Mouse (Mus musculus): ENCODE results near the gene Vmp1. TPM values are rescaled to one million over a fixed set of nuclear protein-coding genes. Genes with fewer than 3 reads are reported as not detected.

Gene Vmp1
- total RNA-seq, 2 experiments from 2014 or later: 162 to 170 TPM

DNA sequence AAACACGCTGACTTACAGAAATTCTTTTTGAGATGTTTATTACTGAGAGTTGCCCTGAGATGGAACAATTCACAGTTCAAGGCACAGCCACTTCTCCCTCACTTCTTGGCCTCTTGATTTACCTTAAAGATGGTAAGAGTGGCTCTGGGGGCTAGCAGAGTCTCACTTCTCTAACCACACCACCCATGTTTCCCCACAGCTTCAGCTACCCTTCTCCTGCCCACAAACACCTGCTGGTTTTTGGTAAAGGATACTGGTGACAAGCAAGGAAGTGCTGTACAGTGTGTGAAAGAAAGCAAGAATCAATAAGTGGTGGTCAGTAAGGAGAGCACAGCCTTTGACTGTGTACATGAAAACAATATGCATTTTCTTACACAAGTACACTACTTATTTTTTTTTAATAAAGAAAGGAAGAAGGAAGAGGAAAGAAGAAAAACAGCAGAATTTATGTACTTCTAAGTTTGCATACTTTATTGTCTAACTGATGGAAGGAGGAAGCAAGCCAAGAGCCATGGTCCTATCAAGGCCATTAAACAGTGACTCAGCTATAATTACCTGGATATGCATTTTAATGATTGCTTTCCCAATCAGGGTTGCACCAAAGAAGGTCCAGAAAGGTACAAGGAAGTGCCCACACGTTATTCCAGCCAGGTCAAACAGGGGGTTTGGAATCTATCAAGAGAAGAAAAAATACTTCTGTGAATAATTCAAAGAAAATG, 76.9 kb downstream of the Vmp1 start:
- no peak for ATAC-seq (replicated peaks; ENCODE audit: low FRiP score, poor library complexity, severe bottlenecking)

DNA sequence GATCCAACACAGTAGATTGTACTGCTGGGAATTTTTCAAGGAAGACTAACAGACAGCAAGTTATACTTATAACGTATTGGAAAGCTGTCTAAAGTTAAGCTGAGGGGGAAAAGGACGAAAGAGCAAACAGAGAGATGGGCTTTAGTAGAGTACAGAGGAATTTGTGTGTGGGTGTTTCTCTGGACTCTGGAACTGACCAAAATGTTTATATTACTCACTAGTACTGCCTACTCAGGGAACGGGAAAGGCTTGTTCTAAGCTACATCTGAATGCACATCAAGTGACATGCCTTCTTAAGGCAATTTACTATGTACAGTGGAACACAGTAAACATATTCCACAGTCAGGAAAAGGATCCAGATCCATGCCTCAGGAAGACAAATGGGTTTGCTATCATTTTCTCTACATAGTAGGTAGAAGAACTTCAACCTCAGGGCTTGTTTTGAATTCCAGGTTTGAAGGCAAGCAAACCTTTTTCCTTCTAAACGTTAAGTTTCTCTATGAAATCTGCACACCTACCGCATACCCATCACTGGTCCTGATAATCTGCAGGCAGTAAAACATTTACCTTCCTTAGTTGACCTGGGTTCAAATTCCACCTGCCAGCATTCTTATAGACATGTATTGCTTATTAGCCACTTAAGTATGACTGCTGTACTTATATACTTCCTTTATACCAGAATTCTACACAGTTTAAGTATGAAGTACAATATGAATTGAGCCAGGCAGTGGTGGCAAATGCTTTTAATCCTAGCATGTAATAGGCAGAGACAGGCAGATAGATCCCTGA, 78.7 kb downstream of the Vmp1 start:
- ATAC-seq (replicated peaks; ENCODE audit: low FRiP score, poor library complexity, severe bottlenecking): no peak

DNA sequence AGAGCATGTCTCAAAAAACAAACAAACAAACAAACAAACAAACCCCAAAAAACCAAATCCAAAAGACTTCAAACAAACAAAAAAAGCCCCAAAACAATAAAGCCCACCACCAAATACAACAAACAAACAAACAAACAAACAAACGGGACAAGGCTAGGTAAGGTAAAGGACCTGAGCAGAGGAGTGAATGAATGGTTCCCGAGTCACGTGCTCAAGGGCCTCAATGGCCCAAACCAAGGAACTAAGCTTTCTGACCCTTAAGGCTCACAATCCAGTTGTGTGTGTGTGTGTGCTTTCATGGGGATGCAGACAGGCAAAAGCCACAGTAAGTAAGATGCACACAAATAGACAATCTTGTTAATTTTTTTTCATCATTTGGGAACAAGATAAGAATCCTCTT, 79.3 kb downstream of the Vmp1 start:
- no peak for ATAC-seq (replicated peaks; ENCODE audit: low FRiP score, poor library complexity, severe bottlenecking)

DNA sequence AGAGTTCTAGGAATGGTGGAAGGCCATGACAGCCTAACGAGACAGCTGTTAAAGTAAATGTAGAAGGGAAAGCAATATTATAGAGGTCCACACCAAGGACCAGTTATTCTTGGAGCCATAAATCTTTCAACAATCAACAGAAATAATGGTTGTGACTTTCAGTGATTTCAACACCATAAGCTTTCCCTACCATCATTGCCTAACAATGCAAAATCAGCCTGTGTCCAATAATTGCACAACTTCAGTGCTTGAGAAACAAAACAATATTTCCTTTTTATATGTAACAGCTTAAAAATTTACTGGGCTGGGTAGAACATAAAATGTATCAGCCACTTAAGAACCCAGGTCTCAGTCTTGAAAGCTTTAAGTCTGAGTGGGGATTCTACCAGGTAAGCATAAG, 79.9 kb downstream of the Vmp1 start:
- no peak for ATAC-seq (replicated peaks; ENCODE audit: low FRiP score, poor library complexity, severe bottlenecking)

DNA sequence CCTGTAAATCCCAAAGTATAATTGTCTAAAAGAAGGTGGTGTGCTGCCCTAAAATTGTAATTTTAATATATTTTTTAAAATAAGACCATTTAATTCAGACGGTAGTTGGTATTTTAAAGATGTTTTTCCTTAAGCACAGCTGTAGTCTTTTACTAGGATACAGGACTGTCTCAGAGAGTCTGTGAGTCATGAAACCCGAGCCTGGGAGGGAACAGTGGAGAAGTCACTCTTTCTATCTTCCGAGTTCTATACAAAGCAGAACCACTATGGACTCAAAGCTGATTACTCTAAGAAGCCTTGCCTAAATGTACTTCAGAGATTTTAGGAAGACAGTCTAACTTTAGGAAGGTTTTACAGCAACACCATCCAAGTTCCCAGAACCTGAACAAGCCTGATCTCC, 81.5 kb downstream of the Vmp1 start:
- no peak for ATAC-seq (replicated peaks; ENCODE audit: low FRiP score, poor library complexity, severe bottlenecking)

DNA sequence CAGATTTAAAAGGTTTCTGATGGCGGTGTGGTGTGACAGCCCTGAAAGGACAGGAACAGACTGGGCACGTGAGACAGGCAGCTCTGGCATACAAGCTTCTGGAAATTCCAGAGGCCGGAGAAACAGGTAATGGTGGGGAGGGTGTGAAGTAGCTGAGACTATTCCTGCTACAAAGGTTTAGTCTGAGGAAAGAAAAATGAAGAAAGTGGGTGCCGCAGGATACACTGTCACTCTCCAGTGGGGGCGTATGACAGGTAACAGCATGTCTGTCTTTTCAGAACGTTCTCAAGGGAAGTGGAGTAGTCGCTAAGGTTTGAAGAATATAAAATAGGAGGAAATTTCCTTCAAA, 83.5 kb downstream of the Vmp1 start:
- no peak for ATAC-seq (replicated peaks; ENCODE audit: low FRiP score, poor library complexity, severe bottlenecking)

DNA sequence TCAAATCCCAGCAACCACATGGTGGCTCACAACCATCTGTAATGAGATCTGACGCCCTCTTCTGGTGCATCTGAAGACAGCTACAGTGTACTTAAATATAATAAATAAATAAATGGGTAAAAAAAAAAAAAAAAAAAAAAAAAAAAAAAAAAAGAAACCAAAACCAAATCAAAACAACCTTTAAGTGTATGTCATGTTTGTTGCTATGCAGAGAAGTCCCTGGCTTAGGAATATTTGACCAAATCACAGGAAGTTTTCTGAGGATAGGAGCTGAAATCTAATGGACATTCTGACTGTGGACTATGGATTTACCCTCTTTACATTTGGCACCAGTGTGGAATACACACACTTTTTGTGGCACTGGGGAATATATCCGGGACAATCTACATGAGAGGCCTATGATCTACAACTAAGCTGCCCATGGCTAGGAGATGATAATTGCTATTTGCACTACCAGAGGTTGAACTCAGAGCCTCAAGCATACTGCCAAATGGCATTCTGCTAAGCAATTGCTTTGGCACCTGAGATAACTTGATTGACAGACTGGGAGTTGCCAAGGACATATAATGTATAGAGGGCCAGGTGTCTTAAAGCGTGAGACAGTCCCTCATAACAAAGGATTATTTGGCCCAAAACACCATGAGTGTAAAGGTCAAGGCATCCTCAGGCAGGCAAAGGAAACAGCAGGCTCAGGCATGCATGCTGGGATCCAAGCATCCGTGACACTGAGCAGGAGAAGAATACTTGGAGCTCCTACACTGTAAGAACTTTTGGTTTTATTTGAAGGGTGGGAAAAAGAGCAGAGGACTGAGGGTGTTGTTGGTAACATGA, 84.0 kb downstream of the Vmp1 start:
- ATAC-seq (replicated peaks; ENCODE audit: low FRiP score, poor library complexity, severe bottlenecking): no peak

DNA sequence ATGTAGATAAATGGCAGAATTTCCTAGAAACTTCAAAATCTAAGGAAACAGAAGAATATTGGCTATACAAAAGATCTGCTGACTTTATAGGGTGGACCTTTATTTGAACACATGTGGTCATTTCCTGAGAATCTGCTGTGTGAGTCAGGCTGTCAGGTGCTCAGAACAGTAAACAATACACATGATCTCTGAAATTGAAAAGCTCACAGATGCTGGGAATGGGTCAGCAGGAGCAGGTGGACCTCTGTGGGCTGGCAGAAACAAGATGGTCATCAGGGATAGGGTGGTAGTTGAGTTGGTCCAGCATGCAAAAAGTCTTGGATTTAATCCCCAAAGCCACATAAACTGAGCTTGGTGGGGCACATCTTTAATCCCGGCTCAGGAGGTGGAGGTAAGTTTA, 85.1 kb downstream of the Vmp1 start:
- no peak for ATAC-seq (replicated peaks; ENCODE audit: low FRiP score, poor library complexity, severe bottlenecking)

DNA sequence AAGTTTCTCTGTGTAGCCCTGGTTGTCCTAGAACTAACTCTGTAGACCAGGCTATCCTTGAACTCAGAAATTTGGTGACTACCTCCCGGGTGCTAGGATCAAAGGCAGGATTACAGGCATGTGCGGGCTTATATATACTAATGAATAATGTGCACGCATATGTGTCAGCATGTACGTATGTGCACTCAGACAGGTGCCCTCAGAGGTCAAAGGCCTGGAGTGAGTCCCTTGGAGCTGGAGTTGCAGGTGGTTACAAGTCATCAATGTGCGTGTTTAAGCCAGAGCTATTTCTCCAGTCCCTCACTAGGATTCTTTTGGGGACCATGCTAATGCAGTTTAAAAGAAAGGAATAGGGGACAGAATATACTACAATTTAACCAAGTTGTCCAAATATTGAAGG, 85.5 kb downstream of the Vmp1 start:
- ATAC-seq (replicated peaks; ENCODE audit: low FRiP score, poor library complexity, severe bottlenecking): no peak

DNA sequence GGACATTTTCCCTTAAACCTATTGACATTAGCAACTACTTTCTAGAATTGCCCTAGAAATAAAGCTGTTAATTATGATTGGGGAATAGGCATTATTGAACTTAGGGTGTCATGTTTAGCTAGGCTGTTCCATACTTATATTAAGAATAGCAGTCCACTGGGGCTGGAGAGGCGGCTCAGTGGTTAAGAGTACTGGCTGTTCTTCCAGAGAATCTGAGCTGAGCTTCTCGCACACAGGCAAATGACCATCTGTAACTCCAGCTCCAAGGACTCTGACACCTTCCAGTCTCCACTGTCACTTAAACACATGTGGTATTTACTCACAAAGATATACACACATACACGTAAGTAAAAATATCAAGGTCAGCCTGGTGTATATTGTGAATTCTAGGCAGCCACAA, 86.7 kb downstream of the Vmp1 start:
- no peak for ATAC-seq (replicated peaks; ENCODE audit: low FRiP score, poor library complexity, severe bottlenecking)

DNA sequence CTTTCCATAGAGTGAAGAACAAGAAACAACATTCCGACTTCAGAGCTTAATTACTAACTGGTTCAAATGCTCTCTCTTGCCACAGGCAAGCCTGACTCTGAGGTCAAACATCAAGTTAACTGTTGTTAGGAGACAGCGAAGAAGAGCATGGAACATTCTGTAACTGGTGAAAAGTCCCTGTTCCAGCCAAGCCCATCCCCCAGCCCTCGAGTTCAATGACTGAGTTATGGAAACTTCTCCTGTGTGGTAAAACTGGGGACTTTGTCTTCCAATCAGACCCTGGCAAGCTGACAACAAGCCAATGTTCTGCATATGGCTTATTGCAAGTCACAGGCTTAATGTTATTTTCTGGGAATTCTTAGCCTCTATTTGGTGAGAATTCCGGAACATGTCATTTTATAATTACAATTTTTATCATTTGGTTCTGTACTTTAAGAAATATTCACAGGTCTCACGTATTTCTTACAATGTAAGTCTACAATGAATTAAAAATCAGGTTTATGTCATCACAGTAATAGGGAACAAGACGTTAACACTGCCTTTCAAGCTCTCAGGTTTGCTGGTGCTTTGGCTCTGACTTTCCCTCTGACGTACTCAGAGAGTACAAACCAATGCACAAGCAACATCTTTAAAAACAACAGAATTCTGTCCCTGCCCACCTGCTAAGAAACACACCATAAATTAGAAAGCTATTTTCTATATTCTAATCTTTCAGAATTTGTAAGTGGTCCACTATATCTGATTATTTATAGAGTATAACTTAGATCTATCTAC, 87.3 kb downstream of the Vmp1 start:
- no peak for ATAC-seq (replicated peaks; ENCODE audit: low FRiP score, poor library complexity, severe bottlenecking)

DNA sequence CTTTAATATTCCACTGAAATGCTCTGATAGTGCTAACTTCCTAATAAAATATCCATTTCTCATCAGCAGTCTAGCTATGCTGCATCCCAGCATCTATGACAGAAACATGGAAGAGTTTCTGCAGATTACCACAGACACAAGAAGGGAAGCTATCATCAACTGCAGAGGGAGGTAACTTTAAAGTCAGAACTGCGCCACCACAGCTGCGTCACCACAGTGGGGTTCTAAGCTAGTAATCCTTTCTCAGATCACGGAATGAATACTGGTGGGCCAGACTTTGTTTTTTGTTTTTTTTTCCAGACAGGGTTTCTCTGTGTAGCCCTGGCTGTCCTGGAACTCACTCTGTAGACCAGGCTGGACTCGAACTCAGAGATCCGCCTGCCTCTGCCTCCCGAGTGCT, 88.3 kb downstream of the Vmp1 start:
- ATAC-seq (replicated peaks; ENCODE audit: low FRiP score, poor library complexity, severe bottlenecking): no peak

DNA sequence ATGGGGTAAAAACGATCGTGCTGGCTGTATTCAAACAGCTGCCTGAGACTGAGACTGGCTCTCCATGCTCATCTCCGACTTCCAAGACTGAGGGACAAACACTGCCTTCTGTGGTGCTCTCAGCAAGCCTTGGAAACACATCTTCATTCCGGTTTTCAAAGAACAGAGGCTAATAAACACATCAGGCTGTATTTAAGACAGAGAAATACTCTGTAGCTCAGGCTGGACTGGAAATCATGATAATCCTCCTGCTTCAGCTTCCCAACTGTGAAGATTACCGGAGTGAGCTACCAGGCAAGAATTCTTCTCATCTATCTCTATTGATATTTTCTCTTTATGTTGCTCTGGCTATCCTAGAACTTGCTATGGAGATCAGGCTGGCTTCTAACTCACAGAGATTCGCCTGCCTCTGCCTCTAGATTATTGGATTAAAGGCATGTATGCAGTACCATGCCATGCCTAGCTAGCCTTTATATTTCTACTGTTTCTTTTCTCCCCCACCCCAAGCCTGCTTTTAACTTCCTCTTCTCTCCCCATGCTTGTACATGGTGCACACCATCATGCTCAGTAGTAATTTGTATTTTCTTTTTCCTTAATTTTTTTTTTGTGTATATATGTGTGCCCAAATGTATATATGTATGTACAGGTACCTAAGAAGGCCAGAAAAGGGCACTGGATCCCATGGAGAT, 89.3 kb downstream of the Vmp1 start:
- ATAC-seq (replicated peaks; ENCODE audit: low FRiP score, poor library complexity, severe bottlenecking): no peak

DNA sequence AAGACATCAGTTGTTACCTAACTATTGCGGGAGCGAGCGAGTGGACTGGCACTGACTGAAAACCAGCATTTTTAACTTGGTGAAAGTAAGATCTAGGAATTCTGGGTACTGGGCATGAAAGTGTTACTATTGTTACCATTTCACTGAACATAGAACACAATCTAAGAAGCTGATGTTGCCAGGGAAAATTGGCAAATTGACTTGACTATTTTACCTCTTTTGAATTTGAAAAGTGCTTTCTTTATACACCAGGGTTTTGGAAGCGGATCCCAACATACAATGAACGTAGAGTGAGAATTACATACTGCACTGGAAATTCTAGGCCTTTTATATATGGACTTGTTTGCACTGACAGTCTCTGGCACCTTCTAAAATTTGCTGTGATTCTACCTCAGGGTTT, 90.2 kb downstream of the Vmp1 start:
- ATAC-seq (replicated peaks; ENCODE audit: low FRiP score, poor library complexity, severe bottlenecking): no peak

DNA sequence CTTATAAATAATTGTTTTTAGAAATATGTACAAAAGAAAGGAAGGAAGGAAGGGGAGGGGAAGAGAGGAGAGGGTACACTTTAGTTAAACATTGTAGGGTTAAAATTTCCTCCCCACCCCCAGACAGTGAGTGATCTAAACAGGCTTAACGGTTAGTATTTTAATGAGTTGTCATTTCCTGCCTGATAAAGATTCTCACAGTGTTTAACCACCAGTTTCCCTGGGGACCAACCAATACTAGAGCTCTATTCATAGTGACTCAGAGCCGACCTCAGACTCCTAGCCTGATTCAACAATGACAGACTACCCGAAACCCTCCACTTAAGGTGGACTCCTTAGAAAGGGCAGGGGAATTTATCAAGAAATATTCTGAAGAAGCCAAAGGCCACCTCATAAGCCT, 90.6 kb downstream of the Vmp1 start:
- ATAC-seq (replicated peaks; ENCODE audit: low FRiP score, poor library complexity, severe bottlenecking): 0 out of 2 replicates have a peak, but pooled peaks have one; percentile 15

DNA sequence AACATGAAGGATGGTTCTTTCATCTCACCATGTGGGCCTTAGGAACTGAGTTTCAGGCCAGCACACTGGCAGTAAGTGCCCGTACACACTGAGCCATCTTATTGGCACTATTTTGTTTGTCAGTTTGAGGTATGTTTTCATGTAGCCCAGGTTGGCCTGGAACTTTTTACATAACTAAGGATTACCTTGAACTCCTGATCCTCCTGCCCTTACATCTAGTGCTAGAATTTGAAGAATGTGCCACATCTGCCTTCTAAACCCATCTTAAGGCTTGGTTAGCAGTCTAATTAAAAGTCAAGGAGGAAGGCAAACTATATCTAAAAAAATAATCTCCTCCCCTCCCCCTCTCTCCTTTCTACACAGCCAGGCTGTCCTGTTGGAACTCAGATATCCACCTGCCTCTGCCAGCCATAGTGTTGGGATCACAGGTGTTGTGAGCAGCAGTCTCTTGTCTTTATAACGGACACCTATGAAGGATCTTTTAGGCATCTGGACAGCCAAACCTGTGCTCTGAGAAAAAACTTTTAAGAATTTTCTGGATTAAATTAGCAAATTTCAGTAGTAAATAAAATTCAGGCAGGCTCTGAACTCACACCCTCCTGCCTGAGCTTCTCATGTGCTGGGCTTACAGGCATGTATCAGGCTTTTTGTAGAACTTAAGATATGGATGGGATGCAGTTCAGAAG, 91.6 kb downstream of the Vmp1 start:
- ATAC-seq (replicated peaks; ENCODE audit: low FRiP score, poor library complexity, severe bottlenecking): no peak

DNA sequence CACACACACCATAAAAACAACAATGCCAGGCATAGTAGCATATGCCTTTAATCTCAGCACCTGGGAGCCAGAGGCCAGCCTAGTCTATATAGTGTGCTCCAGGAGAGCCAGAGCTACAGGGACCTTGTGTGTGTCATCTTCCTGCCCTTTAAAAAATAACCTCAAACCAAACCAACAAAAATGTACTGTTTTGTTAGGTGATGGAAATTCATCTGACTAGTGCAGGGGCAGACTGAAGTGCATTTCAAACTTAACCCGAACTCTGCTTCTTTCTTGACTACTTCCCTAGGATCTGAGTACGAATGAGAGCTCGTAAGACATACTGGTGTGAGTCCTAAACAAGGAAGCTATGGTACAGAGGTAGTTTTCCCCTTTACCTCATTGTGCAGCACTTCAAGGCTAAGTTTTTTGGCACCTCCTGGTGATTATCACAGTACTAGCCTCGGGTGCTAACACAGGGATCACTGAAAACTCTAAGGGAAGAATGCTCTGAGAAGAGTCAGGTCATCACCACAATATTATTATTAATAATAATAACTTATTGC, 92.3 kb downstream of the Vmp1 start:
- ATAC-seq (replicated peaks; ENCODE audit: low FRiP score, poor library complexity, severe bottlenecking): no peak

DNA sequence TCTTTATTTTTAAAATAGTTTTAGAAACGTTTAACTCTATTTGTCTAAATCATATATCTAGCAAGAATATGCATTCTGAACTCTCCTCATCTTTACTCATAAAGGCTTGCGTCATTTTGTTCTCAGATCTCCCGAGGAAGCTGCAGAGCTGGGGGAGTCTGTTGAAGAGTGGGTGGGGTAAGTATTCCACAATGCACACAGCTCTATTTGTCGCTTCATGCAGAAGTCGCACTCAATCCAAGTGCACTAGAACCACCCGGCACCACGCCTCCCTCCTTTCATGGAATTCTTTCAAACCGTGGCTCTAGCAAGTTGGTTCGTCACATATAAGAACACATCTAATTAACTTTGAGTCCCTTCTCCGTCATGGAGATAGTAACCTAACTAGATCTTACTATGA, 93.1 kb downstream of the Vmp1 start:
- no peak for ATAC-seq (replicated peaks; ENCODE audit: low FRiP score, poor library complexity, severe bottlenecking)

DNA sequence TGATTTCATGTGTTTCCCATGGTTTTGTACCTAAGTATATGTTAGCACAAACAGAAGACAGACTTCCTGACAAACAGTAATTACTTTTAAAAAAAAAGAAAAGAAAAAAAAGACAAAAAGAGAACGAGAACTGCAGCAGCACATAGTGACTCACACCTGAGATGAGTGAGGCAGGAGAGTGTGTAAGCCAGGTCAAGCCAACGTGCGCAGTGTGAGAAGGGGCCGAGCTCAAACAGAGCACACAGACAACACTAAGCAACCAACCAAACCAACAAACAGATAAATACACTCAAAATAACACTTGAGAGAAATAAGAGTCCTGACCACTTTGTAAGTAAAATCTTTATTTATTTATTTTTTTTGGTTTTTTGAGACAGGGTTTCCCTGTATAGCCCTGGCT, 93.6 kb downstream of the Vmp1 start:
- ATAC-seq (replicated peaks; ENCODE audit: low FRiP score, poor library complexity, severe bottlenecking): no peak
